Mouse (Mus musculus) cerebellum, adult 9-11 months (tissue): ENCODE results near the gene Agrn.

Experiments used
- DNase-seq: peaks from one replicate; pipeline ENCODE4 v3.0.0; 2022

The Agrn gene

GRCm38 (mm10) chr4:156136285-156137100 lies 60.8 kb downstream of the Agrn start:
- no peak for DNase-seq

GRCm38 (mm10) chr4:156135801-156136200 lies 61.5 kb downstream of the Agrn start:
- no peak for DNase-seq

GRCm38 (mm10) chr4:156135112-156135511 lies 62.2 kb downstream of the Agrn start:
- no peak for DNase-seq

GRCm38 (mm10) chr4:156133943-156134605 lies 63.2 kb downstream of the Agrn start:
- no peak for DNase-seq

DNA sequence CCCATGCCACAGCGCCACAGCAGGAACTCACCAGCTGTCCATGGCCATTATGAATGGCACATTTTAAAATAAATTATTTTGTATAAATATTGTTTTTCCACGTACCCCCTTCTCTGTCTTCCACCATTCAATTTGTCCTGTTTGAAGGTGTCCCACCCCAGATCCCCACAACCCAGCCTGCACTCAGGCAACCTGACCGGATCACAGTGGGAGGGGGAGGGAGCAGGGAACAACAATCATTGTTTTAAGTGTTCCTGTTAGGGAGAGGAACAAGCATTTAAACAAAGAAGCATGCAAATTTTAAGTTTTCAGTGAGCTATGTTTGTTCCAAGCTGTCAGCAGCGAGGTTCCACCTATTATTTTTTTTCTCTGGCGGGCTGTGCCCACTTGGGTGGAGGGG lies 64.0 kb downstream of the Agrn start:
- no peak for DNase-seq

GRCm38 (mm10) chr4:156130940-156131339 lies 66.3 kb downstream of the Agrn start:
- no peak for DNase-seq

DNA sequence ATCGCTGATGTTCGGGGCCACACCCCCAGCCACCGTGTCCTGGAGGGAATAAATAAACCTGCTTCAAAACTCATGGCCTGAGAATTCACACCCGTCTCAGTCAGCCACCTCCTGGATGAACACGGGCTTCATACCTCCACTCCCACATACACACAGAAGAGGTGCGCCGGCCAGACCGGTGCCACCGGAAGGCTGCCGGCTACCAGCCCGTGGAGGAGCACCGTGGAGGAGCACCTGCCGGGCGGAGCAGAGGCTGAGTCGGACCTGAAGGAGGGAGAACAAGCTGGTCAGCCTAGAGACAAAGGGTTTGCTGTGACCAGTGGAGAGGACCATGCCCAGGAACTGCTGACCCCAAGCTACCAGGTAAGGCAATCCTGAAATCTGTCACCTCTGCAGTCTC lies 66.9 kb downstream of the Agrn start, which contains the start of gene Rnf223:
Rnf223 (plus strand) TSS at position 78 of the 400 bp plus-strand sequence.
- DNase-seq: no peak

GRCm38 (mm10) chr4:156128746-156129145 lies 68.5 kb downstream of the Agrn start:
- DNase-seq: no peak

GRCm38 (mm10) chr4:156126841-156127240 lies 70.4 kb downstream of the Agrn start:
- DNase-seq: no peak

DNA sequence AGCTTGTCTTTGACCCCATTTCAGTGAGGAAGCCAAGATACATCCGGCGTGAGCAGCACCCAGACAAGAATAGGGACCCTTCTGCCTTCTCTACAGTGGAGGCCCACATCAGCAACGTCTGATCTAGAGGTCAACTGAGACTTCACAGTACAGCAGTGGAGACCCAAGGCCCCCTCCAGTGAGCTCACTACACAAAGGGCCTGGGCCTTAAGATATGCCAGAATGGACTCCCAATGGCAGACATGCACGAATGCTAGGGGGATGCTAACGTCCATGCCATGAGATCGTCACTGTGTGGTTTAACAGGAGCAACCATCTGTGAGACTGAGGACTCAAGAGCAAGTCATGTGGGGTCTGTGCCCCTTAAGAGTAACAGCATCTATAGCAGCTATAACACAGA lies 71.9 kb downstream of the Agrn start:
- no peak for DNase-seq

- no peak for DNase-seq
Measured at GRCm38 (mm10) chr4:156124077-156124476, 73.2 kb downstream of the Agrn start.
